Mouse (Mus musculus): Measurements from ENCODE around the gene Arhgef16. TPM values are rescaled to one million over a fixed set of nuclear protein-coding genes. Genes with fewer than 3 reads are reported as not detected.

Arhgef16 gene
- 0.90 and 1.0 TPM in 2 replicates for polyA plus RNA-seq (2012; rRNA removed)

- TF ChIP-seq POLR2A (IDR thresholded peaks at IDR 0.05; ENCODE audit: borderline replicate concordance, insufficient read depth, low read length) (no peak), CTCF (IDR thresholded peaks at IDR 0.05; ENCODE audit: borderline replicate concordance, insufficient read depth, low read depth, low read length) (peak; percentile 91)
- Histone ChIP-seq H3K27me3 (ENCODE audit: control insufficient read depth, insufficient read depth, low read length) (peaks cover 2% of the 10 kb centered on the region; the same call in 1 of the 2 replicates), H3K4me3 (replicated peaks; ENCODE audit: insufficient read depth, low read depth, low read length) (no peak within 1 kb of the TSS), H3K4me1 (ENCODE audit: control insufficient read depth, insufficient read depth, low read length) (no peaks in the 10 kb centered on the region), H3K27ac (ENCODE audit: insufficient read depth, low read length) (no peak within 1 kb of the TSS)
- 23% methylated on average over 7 of the region's 7 CpGs for WGBS
- DNase-seq: peak; percentile 18 to 51
Measured at GRCm38 (mm10) chr4:154301466-154301881, at the start of gene Arhgef16. Arhgef16 (minus strand) TSS chr4:154301676.

DNA sequence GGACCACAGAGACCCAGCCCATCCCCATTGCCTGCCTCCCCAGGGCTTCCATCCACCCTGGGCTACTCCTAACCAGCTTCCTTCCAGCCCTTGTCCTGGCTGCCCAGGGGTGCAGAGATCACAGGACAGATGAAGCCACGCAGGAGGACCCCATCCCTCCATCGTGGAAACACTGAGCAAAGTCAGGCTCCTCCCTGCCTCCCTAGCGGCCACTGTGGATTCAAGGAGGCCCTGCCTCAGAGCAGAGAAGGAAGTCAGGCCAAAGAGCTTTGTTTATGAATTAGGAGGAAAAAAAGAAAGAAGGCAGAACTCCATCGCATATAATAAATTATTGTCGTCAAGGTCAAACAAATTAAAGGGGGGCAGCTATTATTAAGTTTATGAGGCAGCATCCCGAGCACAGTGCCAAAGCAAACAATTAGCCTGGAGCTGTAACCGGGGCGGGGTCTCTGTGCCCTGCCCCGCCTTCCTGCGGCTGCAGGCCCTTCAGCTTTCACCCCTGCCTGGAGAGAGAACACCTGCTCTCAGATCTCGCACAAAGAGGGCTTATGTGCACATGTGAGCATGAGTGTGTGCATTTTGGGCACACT, 46.8 kb upstream of the Arhgef16 start:
- no peak for TF ChIP-seq POLR2A (IDR thresholded peaks at IDR 0.05; ENCODE audit: borderline replicate concordance, insufficient read depth, low read length)
- TF ChIP-seq CTCF (IDR thresholded peaks at IDR 0.05; ENCODE audit: borderline replicate concordance, insufficient read depth, low read depth, low read length): no peak

DNA sequence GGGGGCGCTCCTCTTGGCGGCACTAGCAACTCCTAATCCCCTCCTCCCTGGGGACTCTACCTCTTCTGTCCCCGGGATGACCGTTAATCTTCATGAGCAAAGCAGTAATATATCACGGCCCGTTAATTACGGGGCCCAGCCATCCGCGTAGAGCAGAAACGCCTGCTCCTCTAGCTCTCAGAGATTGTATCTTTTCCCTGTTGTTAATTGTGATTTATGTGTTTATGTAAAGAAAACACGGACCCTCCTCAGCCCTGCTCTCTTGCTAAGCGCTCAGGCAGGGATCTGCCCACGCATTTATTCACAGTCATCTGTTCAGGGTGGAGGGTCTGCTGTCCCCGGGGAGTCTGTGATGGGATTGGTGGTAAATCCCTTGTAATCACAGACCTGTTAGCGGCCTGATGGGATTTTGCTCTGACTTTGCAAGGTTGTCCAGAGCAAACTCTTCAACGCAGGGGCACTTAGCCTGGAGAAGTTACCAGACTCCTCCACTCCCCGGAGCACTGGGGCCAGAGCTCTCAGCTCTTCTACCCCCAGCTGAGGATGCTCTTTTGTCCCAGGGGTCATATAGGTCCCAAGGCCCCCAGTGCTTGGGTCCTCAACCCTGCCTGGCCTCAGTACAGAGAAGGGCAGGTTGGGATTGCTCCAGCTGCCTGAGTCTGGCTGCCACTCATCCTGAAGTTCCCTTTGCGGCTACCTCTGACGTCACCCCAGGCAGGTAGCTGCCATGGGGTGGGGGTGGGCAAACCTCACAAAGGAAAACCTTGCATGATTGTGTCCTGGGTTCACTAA, 45.5 kb upstream of the Arhgef16 start:
- no peak overlapping the region for H3K27ac ChIP-seq (ENCODE audit: insufficient read depth, low read length)
- H3K4me3 ChIP-seq (replicated peaks; ENCODE audit: insufficient read depth, low read depth, low read length): no peak overlapping the region
- TF ChIP-seq CTCF (IDR thresholded peaks at IDR 0.05; ENCODE audit: borderline replicate concordance, insufficient read depth, low read depth, low read length) (no peak), POLR2A (IDR thresholded peaks at IDR 0.05; ENCODE audit: borderline replicate concordance, insufficient read depth, low read length) (no peak)
- DNase-seq: no peak
- 58% methylated on average over 19 of the region's 19 CpGs for WGBS
- no peaks in the 10 kb centered on the region for H3K27me3 ChIP-seq (ENCODE audit: control insufficient read depth, insufficient read depth, low read length)
- no peaks in the 10 kb centered on the region for H3K4me1 ChIP-seq (ENCODE audit: control insufficient read depth, insufficient read depth, low read length)

More for the DNA sequence above, 46.8 kb upstream of the Arhgef16 start:
- Histone ChIP-seq H3K4me1 (ENCODE audit: control insufficient read depth, insufficient read depth, low read length) (no peaks in the 10 kb centered on the region), H3K27me3 (ENCODE audit: control insufficient read depth, insufficient read depth, low read length) (no peaks in the 10 kb centered on the region), H3K27ac (ENCODE audit: insufficient read depth, low read length) (no peak overlapping the region), H3K4me3 (replicated peaks; ENCODE audit: insufficient read depth, low read depth, low read length) (no peak overlapping the region)
- DNase-seq: no peak
- WGBS: 59% methylated on average over 11 of the region's 11 CpGs

- no peak for TF ChIP-seq CTCF (IDR thresholded peaks at IDR 0.05; ENCODE audit: borderline replicate concordance, insufficient read depth, low read depth, low read length)
- no peak for TF ChIP-seq POLR2A (IDR thresholded peaks at IDR 0.05; ENCODE audit: borderline replicate concordance, insufficient read depth, low read length)
- no peak for DNase-seq
- H3K27me3 ChIP-seq (ENCODE audit: control insufficient read depth, insufficient read depth, low read length): no peaks in the 10 kb centered on the region
- H3K4me1 ChIP-seq (ENCODE audit: control insufficient read depth, insufficient read depth, low read length): no peaks in the 10 kb centered on the region
- WGBS: 44% methylated on average over 10 of the region's 10 CpGs
- no peak overlapping the region for H3K4me3 ChIP-seq (replicated peaks; ENCODE audit: insufficient read depth, low read depth, low read length)
- H3K27ac ChIP-seq (ENCODE audit: insufficient read depth, low read length): peak overlapping the region; percentile 11; the same call in 1 of the 2 replicates
Measured at GRCm38 (mm10) chr4:154336650-154337049, 35.2 kb upstream of the Arhgef16 start.

DNA sequence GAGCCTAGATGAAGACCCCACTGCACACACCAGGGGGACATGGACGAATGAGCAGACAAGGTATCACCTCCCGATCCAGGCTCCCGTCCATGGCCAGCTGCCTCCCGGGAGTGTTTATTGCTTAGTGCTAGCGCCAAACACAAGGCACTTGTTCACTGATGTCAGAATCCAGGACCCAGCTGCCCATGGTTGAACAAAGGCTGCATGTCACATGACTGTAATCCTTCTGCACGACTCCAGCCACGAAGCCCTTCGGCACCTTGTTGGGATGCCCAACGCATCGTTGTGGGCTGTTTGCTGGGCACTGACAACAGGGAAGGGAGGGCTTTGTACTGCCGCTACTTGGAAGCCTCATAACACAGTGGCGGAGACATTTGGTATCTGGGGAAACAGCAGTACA, 34.3 kb upstream of the Arhgef16 start, which contains the start of gene B230104I21Rik:
Gene B230104I21Rik (plus strand): TSS at position 367 of the 400 bp plus-strand sequence.
- peak in 1 of 2 experiments; percentile 17 for DNase-seq
- 24% methylated on average over 12 of the region's 12 CpGs for WGBS
- H3K27ac ChIP-seq (ENCODE audit: insufficient read depth, low read length): peak within 1 kb of the TSS; percentile 11; the same call in 1 of the 2 replicates
- H3K4me1 ChIP-seq (ENCODE audit: control insufficient read depth, insufficient read depth, low read length): no peaks in the 10 kb centered on the region
- TF ChIP-seq POLR2A (IDR thresholded peaks at IDR 0.05; ENCODE audit: borderline replicate concordance, insufficient read depth, low read length): no peak
- no peak for TF ChIP-seq CTCF (IDR thresholded peaks at IDR 0.05; ENCODE audit: borderline replicate concordance, insufficient read depth, low read depth, low read length)
- peak within 1 kb of the TSS; percentile 58 for H3K4me3 ChIP-seq (replicated peaks; ENCODE audit: insufficient read depth, low read depth, low read length)
- no peaks in the 10 kb centered on the region for H3K27me3 ChIP-seq (ENCODE audit: control insufficient read depth, insufficient read depth, low read length)

DNA sequence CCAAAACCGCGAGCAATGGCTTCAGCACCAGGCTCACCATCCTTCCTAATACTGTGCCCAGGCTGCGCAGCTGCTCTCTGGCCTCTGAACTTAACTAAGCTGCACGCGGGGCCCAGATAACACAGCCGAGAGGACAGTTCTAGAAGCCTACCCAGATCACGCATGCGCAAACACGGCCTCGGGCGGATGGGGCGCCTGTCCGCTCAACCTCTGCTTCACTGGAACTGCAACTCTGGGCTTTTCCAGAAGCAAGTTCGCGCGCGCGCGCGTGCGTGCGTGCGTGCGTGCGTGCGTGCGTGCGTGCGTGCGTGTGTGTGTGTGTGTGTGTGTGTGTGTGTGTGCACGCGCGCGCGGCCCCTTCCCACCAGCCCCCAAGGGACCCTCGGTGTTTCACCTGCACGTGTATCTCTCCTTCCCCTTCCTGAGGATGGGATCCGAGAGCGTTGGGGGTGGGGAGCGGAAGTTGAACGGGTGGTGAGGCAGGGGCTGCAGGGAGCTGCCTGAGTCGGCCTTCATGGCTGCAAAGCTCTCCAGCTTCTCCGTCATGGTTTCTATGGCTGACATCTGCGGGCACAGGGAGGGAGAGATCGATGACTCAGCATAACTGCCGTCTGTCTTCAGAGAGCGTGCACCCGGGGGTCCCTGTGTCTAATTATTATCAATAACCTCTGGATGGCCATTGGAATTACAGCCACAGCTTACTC, 33.4 kb upstream of the Arhgef16 start:
- TF ChIP-seq POLR2A (IDR thresholded peaks at IDR 0.05; ENCODE audit: borderline replicate concordance, insufficient read depth, low read length) (0 out of 2 replicates have a peak, but pooled peaks have one; percentile 18), CTCF (IDR thresholded peaks at IDR 0.05; ENCODE audit: borderline replicate concordance, insufficient read depth, low read depth, low read length) (no peak)
- Histone ChIP-seq H3K4me1 (ENCODE audit: control insufficient read depth, insufficient read depth, low read length) (no peaks in the 10 kb centered on the region), H3K27me3 (ENCODE audit: control insufficient read depth, insufficient read depth, low read length) (no peaks in the 10 kb centered on the region), H3K4me3 (replicated peaks; ENCODE audit: insufficient read depth, low read depth, low read length) (peak overlapping the region; percentile 58), H3K27ac (ENCODE audit: insufficient read depth, low read length) (no peak overlapping the region)
- DNase-seq: peak; percentile 33 to 35
- WGBS: 65% methylated on average over 45 of the region's 48 CpGs

- no peak overlapping the region for H3K4me3 ChIP-seq (replicated peaks; ENCODE audit: insufficient read depth, low read depth, low read length)
- no peak overlapping the region for H3K27ac ChIP-seq (ENCODE audit: insufficient read depth, low read length)
- TF ChIP-seq POLR2A (IDR thresholded peaks at IDR 0.05; ENCODE audit: borderline replicate concordance, insufficient read depth, low read length): no peak
- TF ChIP-seq CTCF (IDR thresholded peaks at IDR 0.05; ENCODE audit: borderline replicate concordance, insufficient read depth, low read depth, low read length): no peak
- DNase-seq: no peak
- H3K27me3 ChIP-seq (ENCODE audit: control insufficient read depth, insufficient read depth, low read length): no peaks in the 10 kb centered on the region
- no peaks in the 10 kb centered on the region for H3K4me1 ChIP-seq (ENCODE audit: control insufficient read depth, insufficient read depth, low read length)
- WGBS: 72% methylated on average over 8 of the region's 8 CpGs
Measured at GRCm38 (mm10) chr4:154333300-154333699, 31.8 kb upstream of the Arhgef16 start.
